Mouse (Mus musculus): ENCODE data around the gene Tnfsf15. TPM values are rescaled to one million over a fixed set of nuclear protein-coding genes. Genes with fewer than 3 reads are reported as not detected.

Gene Tnfsf15
- total and polyA plus RNA-seq, 3 experiments, result 0.11 TPM; not detected in 2

DNA sequence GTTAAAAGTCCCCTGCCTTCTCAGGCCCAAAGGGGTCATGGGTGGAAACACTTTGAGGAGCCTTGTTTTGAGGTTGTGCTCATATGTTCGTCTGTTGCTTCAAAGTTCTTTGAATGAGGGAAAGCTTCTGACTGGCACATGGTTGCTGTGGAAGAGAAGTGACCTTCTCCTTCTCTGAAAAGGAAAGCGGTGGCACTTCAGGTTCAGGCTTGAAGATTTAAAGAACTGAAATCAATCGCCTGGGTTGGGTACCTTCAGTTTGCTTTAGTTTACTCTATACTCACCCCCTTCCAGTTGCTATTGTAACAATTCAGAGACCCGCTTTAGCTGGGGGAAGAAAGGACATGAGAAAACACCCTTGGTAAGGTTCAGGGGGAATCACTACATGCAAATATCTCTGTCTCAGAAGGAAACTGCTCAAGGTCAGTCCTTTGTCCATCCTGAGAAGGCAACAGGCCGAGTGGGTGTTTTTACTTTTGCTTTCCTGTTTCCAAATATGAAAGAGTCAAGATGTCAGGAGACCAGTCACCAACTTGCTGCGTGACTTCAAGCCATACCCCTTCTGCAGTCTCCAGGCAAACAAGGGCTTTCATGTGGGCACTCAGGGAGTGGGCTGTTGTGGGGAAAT, 12.7 kb upstream of the Tnfsf15 start:
- Histone ChIP-seq H3K36me3 (replicated peaks) (no peaks in the 10 kb centered on the region), H3K27me3 (ENCODE audit: insufficient read depth, low read length) (no peaks in the 10 kb centered on the region), H3K4me1 (ENCODE audit: insufficient read depth, low read depth, low read length) (no peaks in the 10 kb centered on the region), H3K9me3 (replicated peaks) (peaks cover 38% of the 10 kb centered on the region), H3K4me3 (ENCODE audit: low read depth, low read length) (no peak overlapping the region)
- no peak for DNase-seq (ENCODE audit: low spot score)
- no peak for ATAC-seq (ENCODE audit: extremely low read depth, insufficient number of reproducible peaks, low FRiP score, poor library complexity, severe bottlenecking)
- TF ChIP-seq GATA1 (IDR thresholded peaks at IDR 0.05; ENCODE audit: borderline replicate concordance, low read length) (no peak), CTCF (IDR thresholded peaks at IDR 0.05; ENCODE audit: low read depth, low read length) (no peak), POLR2AphosphoS5 (IDR thresholded peaks at IDR 0.05; ENCODE audit: insufficient replicate concordance, low read depth, low read length) (no peak), TAL1 (conservative IDR thresholded peaks at IDR 0.05; ENCODE audit: low read depth, low read length) (no peak), GATA2 (IDR thresholded peaks at IDR 0.05; ENCODE audit: borderline replicate concordance, low read depth, low read length) (no peak)

DNA sequence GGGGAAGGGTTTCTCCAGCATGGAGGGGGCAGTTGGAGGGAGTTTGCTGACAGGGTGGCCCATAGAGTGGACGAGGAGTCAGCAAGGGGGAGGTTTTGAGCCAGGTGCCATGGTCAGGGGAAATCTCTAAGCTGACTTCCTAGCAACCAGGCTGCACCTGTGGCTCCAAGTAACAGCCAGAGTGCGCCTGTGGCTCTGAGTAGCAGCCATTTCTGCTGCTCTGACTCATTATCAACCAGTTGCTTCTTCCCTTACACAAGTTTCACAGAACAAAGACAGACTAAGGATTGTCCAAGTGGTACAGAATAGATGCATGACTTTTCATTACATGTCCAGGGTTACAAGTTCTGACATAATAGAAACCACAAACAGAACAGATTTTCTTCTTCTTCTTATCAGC, 11.2 kb upstream of the Tnfsf15 start:
- no peak for TF ChIP-seq GATA2 (IDR thresholded peaks at IDR 0.05; ENCODE audit: borderline replicate concordance, low read depth, low read length)
- no peak for TF ChIP-seq GATA1 (IDR thresholded peaks at IDR 0.05; ENCODE audit: borderline replicate concordance, low read length)
- no peak for TF ChIP-seq CTCF (IDR thresholded peaks at IDR 0.05; ENCODE audit: low read depth, low read length)
- no peak for TF ChIP-seq POLR2AphosphoS5 (IDR thresholded peaks at IDR 0.05; ENCODE audit: insufficient replicate concordance, low read depth, low read length)
- no peak for TF ChIP-seq TAL1 (conservative IDR thresholded peaks at IDR 0.05; ENCODE audit: low read depth, low read length)
- ATAC-seq (ENCODE audit: extremely low read depth, insufficient number of reproducible peaks, low FRiP score, poor library complexity, severe bottlenecking), result no peak
- Histone ChIP-seq H3K9me3 (replicated peaks) (peaks cover 48% of the 10 kb centered on the region), H3K36me3 (replicated peaks) (no peaks in the 10 kb centered on the region), H3K4me1 (ENCODE audit: insufficient read depth, low read depth, low read length) (no peaks in the 10 kb centered on the region), H3K4me3 (ENCODE audit: low read depth, low read length) (no peak overlapping the region), H3K27me3 (ENCODE audit: insufficient read depth, low read length) (no peaks in the 10 kb centered on the region)
- no peak for DNase-seq (ENCODE audit: low spot score)

- ATAC-seq (ENCODE audit: extremely low read depth, insufficient number of reproducible peaks, low FRiP score, poor library complexity, severe bottlenecking) (no peak), DNase-seq (ENCODE audit: low spot score) (no peak)
- TF ChIP-seq GATA1 (IDR thresholded peaks at IDR 0.05; ENCODE audit: borderline replicate concordance, low read length), result no peak
- no peak for TF ChIP-seq CTCF (IDR thresholded peaks at IDR 0.05; ENCODE audit: low read depth, low read length)
- no peak for TF ChIP-seq TAL1 (conservative IDR thresholded peaks at IDR 0.05; ENCODE audit: low read depth, low read length)
- TF ChIP-seq POLR2AphosphoS5 (IDR thresholded peaks at IDR 0.05; ENCODE audit: insufficient replicate concordance, low read depth, low read length), result no peak
- TF ChIP-seq GATA2 (IDR thresholded peaks at IDR 0.05; ENCODE audit: borderline replicate concordance, low read depth, low read length), result no peak
- Histone ChIP-seq H3K36me3 (replicated peaks) (no peaks in the 10 kb centered on the region), H3K27me3 (ENCODE audit: insufficient read depth, low read length) (no peaks in the 10 kb centered on the region), H3K4me3 (ENCODE audit: low read depth, low read length) (no peak overlapping the region), H3K9me3 (replicated peaks) (peaks cover 43% of the 10 kb centered on the region), H3K4me1 (ENCODE audit: insufficient read depth, low read depth, low read length) (no peaks in the 10 kb centered on the region)
These were observed 9.6 kb upstream of the Tnfsf15 start for GRCm38 (mm10) chr4:63754467-63755020.

DNA sequence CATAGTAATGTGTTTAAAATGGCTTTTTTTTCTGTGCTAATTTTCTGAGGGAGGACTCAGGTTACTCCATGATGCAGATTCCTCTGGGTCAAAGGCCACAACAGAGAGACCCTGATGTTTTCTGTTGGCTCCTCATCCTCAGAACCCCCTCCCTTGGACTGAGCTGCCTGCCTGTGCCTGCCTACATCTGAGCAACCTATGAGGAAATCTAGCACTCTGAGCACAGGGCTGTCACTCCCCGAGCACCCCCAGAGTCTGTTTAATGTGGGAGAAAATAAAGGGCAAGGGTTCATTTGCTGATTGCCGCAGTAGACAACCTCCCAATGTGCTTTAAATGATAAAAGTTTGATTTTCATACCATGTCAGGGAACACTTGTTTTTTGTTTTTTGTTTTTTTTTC, 8.9 kb upstream of the Tnfsf15 start:
- no peaks in the 10 kb centered on the region for H3K4me1 ChIP-seq (ENCODE audit: insufficient read depth, low read depth, low read length)
- H3K4me3 ChIP-seq (ENCODE audit: low read depth, low read length), result no peak overlapping the region
- ATAC-seq (ENCODE audit: extremely low read depth, insufficient number of reproducible peaks, low FRiP score, poor library complexity, severe bottlenecking) (no peak), DNase-seq (ENCODE audit: low spot score) (no peak)
- H3K36me3 ChIP-seq (replicated peaks), result no peaks in the 10 kb centered on the region
- H3K27me3 ChIP-seq (ENCODE audit: insufficient read depth, low read length), result no peaks in the 10 kb centered on the region
- no peak for TF ChIP-seq POLR2AphosphoS5 (IDR thresholded peaks at IDR 0.05; ENCODE audit: insufficient replicate concordance, low read depth, low read length)
- TF ChIP-seq GATA2 (IDR thresholded peaks at IDR 0.05; ENCODE audit: borderline replicate concordance, low read depth, low read length), result no peak
- no peak for TF ChIP-seq TAL1 (conservative IDR thresholded peaks at IDR 0.05; ENCODE audit: low read depth, low read length)
- no peak for TF ChIP-seq GATA1 (IDR thresholded peaks at IDR 0.05; ENCODE audit: borderline replicate concordance, low read length)
- no peak for TF ChIP-seq CTCF (IDR thresholded peaks at IDR 0.05; ENCODE audit: low read depth, low read length)
- peaks cover 39% of the 10 kb centered on the region for H3K9me3 ChIP-seq (replicated peaks)

GRCm38 (mm10) chr4:63752687-63753523, 8.0 kb upstream of the Tnfsf15 start:
- H3K9me3 ChIP-seq (replicated peaks), result peaks cover 36% of the 10 kb centered on the region
- ATAC-seq (ENCODE audit: extremely low read depth, insufficient number of reproducible peaks, low FRiP score, poor library complexity, severe bottlenecking), result no peak
- TF ChIP-seq GATA1 (IDR thresholded peaks at IDR 0.05; ENCODE audit: borderline replicate concordance, low read length), result no peak
- TF ChIP-seq GATA2 (IDR thresholded peaks at IDR 0.05; ENCODE audit: borderline replicate concordance, low read depth, low read length), result no peak
- no peak for TF ChIP-seq CTCF (IDR thresholded peaks at IDR 0.05; ENCODE audit: low read depth, low read length)
- TF ChIP-seq POLR2AphosphoS5 (IDR thresholded peaks at IDR 0.05; ENCODE audit: insufficient replicate concordance, low read depth, low read length), result no peak
- TF ChIP-seq TAL1 (conservative IDR thresholded peaks at IDR 0.05; ENCODE audit: low read depth, low read length), result no peak

More at GRCm38 (mm10) chr4:63752687-63753523, 8.0 kb upstream of the Tnfsf15 start:
- no peak for DNase-seq (ENCODE audit: low spot score)
- Histone ChIP-seq H3K36me3 (replicated peaks) (no peaks in the 10 kb centered on the region), H3K27me3 (ENCODE audit: insufficient read depth, low read length) (no peaks in the 10 kb centered on the region), H3K4me1 (ENCODE audit: insufficient read depth, low read depth, low read length) (no peaks in the 10 kb centered on the region), H3K4me3 (ENCODE audit: low read depth, low read length) (no peak overlapping the region)
